Mouse (Mus musculus): ENCODE data around the gene Lkaaear1. TPM values are rescaled to one million over a fixed set of nuclear protein-coding genes. Genes with fewer than 3 reads are reported as not detected.

Gene Lkaaear1
- not detected in 2 replicates for total RNA-seq (2015)
- total RNA-seq (2017): not detected in 2 replicates

DNA sequence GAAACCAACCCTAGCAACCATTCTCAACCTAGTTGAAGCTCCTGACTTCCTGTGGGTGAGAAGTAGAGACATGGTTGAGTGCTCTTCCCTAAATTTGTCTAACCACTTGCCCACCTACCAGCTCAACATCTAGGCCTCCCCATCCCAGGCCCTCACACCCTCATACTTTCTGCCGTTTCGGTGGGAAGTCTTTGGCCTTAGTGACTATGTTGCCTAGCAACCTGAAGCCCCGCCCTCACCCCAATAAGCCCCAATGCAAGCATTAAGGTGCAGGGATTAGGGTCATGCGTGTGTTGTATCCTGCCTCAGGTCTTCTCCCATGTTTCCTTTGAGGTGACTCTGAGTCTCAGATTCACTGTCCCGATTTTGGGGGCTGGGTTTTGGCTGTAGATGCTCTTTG lies at the start of gene Lkaaear1:
Gene Lkaaear1, minus strand, starts transcription at position 202 of the 400 bp plus-strand sequence.
- ATAC-seq (replicated peaks; ENCODE audit: poor library complexity): no peak

DNA sequence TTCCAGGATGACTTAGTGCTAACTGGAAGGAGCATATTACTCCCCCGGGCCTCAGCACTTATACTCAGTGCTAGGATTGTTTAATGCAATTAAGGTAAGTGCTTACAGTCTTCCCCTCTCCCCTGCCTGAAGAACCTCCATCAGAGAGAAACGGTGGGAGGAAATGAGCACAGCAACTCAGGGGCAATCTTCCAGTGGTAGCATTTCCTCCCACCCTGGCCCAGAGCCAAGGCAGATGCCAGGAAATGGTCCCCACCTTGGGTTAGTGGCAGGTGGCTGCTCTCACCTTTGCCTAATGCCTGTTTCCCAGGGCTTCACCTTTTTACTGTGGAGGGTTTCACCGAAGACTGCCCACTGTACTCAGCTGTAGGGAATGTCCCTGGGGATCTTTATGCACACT lies 31.8 kb upstream of the Lkaaear1 start:
- no peak for ATAC-seq (replicated peaks; ENCODE audit: poor library complexity)

DNA sequence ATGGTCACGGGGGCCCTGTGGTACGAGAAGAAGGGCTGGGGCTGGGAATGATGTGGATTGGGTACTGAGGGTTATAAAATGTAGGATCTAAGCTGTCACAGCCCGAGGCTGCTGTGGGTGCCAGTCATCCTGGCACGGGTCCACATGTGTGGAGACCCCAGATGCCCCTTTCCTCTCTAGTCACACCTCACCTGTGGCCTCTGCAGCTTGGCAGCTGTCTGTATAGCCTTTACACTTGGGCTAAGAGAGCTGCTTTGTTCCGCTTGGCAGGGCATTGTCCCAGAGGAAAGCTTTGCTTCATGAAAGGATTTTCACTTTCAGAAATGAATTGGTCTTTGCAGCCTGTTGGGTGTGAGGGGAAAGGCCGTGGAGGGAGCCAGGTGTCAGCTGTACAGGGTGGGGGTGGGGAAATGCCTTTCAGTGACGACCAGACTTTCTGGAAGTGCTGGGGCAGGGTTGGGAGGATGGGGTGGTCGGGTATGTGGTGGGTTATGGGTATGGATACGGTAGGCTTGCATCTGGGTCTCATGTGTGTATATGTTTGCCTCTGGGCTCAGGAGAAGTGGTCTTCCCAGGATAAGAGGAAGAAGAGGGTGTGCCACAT lies 29.5 kb upstream of the Lkaaear1 start:
- ATAC-seq (replicated peaks; ENCODE audit: poor library complexity): no peak

DNA sequence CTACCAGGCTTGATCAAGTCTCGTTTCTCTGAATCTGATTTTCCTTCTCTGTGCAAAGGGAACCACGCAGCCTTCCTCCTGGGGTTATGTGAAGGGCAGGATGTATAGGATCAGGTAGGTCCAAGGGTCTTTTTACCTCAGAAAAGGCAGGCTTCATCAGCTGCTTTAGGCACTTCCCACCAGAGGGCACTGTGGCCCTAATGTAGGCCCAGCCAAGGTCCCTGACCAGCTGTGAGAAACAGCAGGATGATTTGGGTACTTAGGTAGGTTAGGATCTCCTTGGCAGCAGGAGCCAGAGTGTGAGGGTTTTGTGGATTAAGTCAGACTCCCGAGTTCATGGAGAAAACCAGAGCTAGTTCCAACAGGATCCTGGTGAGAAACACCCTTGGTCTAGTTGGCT lies 24.0 kb upstream of the Lkaaear1 start:
- ATAC-seq (replicated peaks; ENCODE audit: poor library complexity): peak; percentile 85

DNA sequence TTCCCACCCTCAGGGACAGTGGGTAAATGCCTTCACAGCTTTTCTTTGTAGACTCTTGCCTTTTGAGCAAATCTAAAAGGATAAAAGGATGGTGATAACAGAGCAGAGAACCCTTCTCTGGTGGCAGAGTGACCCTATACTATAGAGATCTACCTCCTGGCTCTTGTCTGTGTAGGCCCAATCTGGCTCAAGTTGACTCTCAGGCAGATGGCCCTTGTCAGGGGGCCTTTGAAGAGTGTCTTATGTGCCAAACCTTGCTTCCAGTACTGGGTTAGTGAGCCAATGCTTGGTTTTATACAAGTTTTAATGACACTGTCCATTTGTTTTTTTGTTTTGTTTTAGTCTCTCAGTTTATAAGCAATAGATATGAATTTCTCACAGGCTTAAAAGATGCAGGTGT lies 23.0 kb upstream of the Lkaaear1 start:
- ATAC-seq (replicated peaks; ENCODE audit: poor library complexity): no peak

DNA sequence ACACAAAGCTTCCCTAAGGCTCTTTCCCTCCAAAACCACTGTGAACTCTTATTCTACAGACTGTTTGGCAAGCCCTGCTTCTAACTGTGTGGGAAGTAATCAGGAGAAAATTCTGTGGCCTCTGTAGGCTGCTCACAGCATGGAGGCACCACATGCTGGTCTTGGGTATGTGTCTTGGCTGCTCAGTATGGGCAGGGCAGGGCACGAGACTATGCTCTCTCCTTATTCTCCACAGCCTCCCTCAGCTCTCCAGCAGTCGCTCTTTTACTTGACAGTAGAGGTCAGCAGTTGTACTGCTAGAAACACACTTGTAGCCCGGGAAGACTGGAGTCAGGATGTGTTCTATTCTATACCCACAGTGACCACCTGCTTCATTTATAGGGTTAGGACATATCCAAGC lies 21.8 kb upstream of the Lkaaear1 start:
- ATAC-seq (replicated peaks; ENCODE audit: poor library complexity): no peak

DNA sequence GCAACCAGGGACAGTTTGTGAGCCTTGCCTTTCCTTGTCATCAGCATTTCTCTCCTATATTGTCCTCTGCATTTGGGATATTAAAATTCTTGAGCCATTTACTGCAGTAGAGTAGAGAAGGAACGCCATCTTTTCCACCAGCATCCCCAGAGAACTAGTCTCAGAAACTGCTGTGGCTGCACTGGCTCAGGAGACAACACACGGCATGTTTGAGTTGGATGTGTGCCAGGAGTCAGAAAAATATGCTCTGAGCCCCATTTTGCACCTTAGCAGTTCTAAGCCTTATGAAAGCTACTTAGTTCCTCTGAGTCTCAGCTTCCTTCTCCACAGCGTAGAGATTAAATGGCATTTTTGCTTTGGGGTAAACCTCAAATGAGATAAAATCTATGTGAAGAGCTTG lies 18.7 kb upstream of the Lkaaear1 start:
- no peak for ATAC-seq (replicated peaks; ENCODE audit: poor library complexity)

DNA sequence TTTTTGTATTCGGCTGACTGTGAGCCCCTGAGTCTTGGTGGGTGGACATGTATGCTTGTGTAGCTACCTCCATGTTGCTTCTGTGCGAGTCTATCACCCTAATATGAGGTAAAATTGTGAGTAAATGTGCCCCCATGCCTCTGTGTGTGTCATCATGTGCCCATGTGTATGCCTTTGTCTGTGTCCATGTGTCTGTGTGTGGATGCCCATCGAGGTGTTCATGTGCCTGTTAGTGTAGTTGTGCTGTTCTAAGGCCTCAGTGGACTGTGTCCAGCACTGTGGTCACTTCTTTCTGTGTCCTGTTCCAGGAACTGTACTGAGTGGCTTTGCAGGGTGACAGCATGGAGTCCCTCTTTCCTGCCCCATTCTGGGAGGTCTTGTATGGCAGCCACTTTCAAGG lies 17.1 kb upstream of the Lkaaear1 start:
- ATAC-seq (replicated peaks; ENCODE audit: poor library complexity): 0 out of 2 replicates have a peak, but pooled peaks have one; percentile 1

DNA sequence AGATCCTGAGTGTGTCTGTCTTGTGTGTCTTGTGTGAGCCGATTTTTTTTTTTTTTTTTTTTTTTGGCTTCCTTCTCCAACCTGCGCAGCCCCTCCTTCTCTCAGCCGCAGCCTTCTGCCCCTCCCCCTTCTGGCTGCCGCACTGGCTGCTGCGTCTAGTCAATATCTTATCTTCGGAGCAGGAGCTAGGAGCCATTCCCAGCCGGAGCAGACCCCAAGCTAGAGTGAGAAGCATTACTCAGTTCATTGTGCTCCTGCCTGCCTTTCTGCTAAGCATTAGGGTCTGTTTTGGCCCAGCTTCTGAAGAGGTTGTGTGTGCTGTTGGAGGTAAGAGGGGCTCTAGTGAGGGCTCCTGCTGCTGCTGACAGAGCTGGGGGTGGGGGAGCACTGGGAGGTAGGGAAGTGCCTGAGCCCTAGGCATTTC lies 16.7 kb upstream of the Lkaaear1 start, which contains the start of gene Oprl1:
Gene Oprl1, plus strand, starts transcription at position 114 of the 424 bp plus-strand sequence.
- peak; percentile 87 for ATAC-seq (replicated peaks; ENCODE audit: poor library complexity)

DNA sequence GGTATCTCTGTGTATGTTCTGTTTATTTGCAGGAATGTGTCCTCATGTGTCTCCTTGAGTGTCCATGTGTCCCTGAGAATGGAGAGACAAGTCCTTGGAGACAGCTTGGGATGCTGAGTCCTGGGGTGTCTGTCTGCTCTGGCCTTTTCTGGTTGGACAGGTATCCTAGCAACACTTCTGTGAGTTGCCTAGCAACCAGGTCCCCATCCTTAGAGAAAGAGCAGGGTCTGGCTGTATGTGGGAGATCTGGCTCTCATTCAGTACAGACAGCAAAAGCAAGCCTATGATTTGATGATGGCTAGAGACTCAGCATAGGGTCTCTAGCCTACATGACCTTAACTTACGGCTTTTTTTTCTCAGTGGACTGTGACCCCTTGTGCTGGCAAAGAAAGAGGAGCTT lies 15.5 kb upstream of the Lkaaear1 start:
- ATAC-seq (replicated peaks; ENCODE audit: poor library complexity): no peak

DNA sequence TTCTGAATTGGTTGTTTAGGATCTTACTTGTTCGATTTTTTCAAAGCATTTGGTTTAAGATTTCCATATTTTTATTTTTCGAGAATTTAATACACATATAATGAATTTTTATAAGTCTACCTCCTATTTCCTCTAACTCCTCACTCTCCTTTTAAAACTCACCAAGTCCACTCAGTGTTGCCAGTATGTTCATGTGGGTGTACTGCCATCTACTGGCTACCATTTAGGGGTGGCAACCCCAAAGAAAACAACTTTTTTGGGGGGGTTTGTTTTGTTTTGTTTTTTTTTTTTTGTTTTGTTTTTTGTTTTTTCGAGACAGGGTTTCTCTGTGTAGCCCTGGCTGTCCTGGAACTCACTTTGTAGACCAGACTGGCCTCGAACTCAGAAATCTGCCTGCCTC lies 8.4 kb upstream of the Lkaaear1 start:
- peak; percentile 93 for ATAC-seq (replicated peaks; ENCODE audit: poor library complexity)

DNA sequence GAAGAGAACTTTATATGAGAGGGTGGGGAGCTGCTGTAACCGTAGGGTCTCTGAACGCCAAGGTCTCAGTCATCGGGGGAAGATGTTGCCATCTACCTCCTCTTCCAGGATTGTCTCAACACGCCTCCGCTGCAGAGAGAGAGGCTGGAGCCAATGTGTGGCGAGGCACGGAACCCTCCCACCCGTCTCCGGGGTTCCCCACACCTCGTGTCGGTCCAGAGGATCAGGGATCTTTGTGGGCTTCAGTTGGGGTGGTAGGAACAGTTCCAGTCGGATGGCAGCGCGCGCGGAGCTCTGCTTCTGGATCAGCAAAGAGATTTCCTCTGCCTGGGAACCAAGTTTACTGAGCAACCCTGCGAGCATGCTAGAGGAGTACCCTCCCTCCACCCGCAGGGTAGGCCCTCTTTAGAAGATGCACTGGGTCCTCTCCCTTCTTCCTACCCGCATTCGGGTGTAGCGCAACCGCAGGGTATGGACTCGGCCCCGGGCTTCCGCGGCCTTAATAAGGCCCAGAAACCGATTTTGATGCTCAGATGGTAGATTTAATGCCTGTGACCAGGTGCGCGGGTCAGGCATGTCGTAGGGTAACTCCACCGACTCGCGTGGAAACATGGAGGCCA lies 1.3 kb downstream of the Lkaaear1 start:
- no peak for ATAC-seq (replicated peaks; ENCODE audit: poor library complexity)

DNA sequence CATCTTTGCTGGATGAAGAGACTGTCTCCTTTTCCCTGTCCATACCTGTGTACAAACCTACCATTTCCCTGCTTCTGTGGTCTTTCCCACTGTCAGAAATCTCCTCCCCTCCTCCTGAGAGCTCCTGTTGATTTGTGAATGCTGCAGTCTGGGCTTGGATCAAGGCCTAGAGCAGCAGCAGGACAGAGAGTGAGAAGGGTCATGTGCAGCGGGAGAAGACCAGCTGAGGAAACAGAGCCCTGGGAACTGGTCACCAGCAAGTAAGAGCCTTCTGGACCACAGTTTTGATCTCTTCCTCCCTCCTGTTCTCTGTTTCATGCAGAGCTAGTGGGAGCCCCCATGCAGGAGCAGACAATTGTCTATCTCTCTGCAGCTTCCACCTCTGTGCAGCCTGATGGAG lies 2.5 kb downstream of the Lkaaear1 start:
- ATAC-seq (replicated peaks; ENCODE audit: poor library complexity): no peak

DNA sequence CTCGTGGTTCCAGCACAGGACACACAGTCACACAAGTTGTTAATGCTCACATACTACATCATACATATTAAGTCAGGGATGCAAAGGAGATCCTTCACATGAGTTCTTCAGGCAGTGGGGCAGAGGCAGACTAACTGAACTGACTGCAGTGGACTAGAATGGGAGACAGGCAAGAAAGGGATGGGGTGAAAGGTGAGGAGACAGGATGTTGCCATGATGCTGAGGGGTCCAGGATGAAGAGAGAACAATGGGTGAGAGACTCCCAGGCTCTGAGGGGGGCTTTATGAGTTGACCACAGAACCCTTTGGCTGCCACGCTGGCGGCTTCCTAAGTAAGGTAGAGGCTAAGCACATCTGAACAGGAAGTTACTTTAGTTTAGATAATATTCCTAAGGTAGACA lies 3.7 kb downstream of the Lkaaear1 start:
- ATAC-seq (replicated peaks; ENCODE audit: poor library complexity): no peak

DNA sequence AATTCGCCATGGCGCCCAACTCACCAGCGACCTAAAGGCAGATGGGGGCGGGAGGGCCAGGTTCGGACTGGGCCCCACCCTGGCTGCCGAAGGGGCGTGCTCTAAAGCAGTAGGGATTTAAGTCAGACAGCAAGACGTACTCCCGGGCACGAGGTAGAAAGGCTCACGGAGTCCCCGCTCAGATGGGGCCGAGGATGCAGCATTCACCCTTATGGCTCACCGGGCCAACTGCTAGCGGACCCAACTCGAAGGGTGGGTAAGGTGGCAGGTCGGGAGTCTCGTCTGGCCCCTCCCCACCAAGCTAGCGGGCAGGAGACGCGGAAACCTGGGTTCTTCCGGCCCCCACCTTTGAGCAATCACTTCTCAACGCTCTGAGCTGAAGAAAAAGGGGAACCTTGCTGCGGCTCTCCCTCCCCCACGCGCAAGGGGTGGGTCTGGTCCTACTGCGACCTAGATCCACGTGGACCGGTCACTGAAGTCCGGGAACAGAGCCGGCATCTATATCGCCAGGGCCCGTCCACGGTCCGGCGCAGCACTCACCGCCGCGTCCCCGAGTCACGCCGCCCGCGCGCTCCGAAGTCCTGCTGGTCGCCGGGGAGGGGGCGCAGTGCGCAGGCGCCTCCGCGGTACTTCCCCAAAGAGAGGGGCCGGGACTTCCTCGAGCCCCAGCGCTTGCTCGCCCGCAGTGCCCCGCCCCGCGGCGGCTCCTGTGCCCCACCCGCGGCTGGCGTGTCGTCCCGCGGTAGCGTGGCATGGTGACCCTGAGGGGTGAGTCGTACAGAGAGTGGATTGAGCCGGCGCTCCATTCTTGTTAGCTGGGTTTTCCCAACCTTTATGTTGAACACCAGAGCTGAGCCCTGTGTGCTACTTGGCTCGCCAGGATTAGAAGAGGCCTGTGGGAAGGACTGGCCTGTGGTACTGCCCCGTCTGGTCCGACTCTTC lies 4.6 kb downstream of the Lkaaear1 start, which contains the start of gene Rgs19:
Gene Rgs19, minus strand, starts transcription at position 639 of the 942 bp plus-strand sequence.
- peak; percentile 74 for ATAC-seq (replicated peaks; ENCODE audit: poor library complexity)

DNA sequence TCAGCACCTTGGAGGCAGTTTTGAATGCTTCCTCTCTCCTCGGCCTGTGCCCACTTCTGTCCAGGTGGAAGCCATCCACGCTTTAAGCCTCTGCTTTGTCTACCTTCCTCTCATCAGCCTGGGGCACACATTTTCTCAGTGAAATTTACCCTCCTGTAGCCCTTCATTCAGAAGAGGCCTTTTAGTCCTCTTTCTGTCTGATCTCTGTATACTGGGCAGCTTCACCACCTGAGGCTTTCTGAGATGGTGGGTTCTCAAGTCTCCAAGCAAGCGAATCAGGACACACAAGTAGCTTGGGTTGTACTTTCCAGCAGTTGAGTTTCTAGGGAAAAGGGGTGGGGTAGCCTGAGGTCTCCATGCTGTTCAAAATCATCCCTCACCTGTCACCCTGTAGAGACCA lies 5.9 kb downstream of the Lkaaear1 start:
- ATAC-seq (replicated peaks; ENCODE audit: poor library complexity): no peak

DNA sequence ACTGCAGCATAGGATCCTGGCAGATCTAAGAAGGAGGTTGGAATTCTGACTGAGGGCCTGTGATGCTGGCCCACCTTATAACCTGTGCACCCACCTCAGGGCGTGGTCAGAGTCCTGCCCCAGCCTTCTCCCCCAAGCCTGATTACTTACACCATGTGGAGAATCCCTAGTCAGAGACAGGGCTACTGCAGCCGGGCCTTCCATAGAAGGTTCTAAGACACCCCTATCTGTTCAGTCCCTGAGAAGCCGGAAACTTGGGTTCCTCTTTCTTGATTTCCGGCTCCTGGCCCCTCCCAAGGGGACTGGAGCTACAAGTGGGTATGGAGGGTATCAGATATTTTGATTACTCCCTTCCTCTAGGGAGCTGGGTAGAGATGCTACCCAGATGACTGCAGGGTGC lies 6.7 kb downstream of the Lkaaear1 start:
- peak; percentile 47 for ATAC-seq (replicated peaks; ENCODE audit: poor library complexity)

DNA sequence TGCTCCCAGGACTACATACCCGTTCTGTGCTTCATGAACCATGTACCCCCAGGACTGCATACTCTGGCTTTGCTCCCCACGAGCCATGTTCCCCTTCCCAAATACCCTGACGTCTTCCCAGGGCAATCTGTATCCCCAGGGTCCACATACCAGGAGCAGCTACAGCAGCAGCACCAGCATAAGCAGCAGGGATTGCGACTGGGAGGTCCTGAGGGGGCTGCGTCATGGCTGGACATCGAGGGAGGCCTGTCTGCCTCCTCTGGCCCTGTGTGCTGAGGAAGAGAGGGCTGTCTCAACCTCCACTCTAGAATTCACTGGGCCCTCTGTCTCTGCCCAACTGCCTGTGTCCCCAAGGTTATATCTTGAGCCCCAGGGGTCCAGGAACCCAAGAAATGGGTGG lies 7.2 kb downstream of the Lkaaear1 start:
- no peak for ATAC-seq (replicated peaks; ENCODE audit: poor library complexity)

DNA sequence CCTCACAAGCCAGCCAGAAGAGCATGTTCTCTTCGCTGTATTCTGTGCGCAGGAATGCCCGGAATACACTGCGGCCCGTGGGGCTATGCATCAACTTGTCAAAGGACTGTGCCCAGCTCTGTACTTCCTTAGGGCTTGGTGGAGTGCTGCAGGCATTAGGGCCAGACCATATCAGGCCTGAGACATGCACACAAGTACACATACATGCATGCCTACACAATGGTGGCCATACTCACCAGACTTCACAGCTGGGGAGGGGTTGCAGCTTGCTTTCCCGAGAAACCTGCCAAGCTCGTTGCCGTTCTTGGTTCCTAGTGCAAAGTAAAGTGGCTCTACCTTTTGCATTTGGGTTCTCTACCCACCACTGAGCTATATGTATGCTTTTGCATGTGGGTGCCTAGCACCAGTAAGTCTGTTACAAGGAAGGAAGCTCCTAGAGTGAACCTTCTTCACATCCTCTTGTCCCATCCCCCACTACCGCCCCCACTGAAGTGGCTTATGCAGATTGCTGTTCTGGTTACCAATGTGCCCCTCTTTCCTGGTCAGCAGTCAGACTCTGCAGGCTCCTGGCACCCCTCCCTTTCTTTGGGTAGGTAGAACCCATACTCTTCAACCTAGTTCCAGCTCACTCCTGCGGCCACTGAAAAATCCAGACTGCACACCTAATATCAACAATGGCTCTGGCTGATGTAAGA lies 8.6 kb downstream of the Lkaaear1 start:
- ATAC-seq (replicated peaks; ENCODE audit: poor library complexity): no peak

DNA sequence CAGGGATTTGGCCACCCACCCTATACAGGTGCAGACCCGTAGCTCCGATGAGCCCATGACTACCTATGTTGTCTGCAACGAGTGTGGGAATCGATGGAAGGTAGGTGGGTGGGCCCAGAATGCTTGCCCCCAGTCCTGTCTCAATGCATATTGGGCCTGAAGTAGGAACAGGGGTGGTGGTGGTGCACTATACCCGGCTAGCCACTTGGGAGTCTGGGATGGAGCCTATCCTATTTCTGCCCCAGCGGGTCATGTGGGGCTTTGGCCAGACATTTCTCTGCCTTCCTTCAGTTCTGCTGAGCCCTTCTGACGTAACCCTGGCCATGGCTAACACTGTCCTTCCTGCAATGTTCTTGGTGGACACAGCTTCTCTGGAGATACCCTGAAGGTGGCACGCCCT lies 10.7 kb downstream of the Lkaaear1 start:
- ATAC-seq (replicated peaks; ENCODE audit: poor library complexity): no peak

DNA sequence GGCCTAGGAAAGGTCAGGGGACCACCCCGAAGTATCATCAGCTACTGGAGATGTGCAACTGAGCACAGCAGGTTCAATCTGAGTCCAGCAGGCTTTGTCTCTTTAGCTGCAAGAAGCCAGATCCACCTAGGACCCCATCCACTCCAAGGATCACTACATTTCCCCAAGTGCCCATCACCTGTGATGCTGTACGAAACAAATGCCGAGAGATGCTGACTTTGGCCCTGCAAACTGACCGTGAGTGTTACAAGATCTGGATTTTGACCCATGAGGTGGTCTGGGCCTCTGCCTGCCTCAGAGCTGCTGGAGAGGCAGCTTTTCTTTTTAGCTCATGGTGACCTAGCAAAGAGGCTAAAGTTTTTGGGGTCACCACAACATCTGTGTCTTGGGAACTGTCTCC lies 12.6 kb downstream of the Lkaaear1 start:
- ATAC-seq (replicated peaks; ENCODE audit: poor library complexity): no peak

All from megakaryocyte progenitor cell, adult 5-6 weeks (primary cell).